Mouse (Mus musculus): ENCODE results near the gene Vcl. TPM values are rescaled to one million over a fixed set of nuclear protein-coding genes. Genes with fewer than 3 reads are reported as not detected.

Vcl gene
- polyA plus RNA-seq (2012; rRNA removed), result 82.0 and 85.2 TPM in 2 replicates

- peak; percentile 71 for DNase-seq (ENCODE audit: low read depth)
Observed at GRCm38 (mm10) chr14:20928848-20929745, at the start of gene Vcl. Vcl (plus strand) TSS chr14:20929398.

GRCm38 (mm10) chr14:20884691-20885090 lies 44.5 kb upstream of the Vcl start:
- DNase-seq (ENCODE audit: low read depth), result no peak

- no peak for DNase-seq (ENCODE audit: low read depth)
Observed at GRCm38 (mm10) chr14:20885091-20885888, 43.9 kb upstream of the Vcl start.

GRCm38 (mm10) chr14:20886266-20886665 lies 42.9 kb upstream of the Vcl start:
- no peak for DNase-seq (ENCODE audit: low read depth)

GRCm38 (mm10) chr14:20887541-20888085 lies 41.6 kb upstream of the Vcl start:
- peak; percentile 54 for DNase-seq (ENCODE audit: low read depth)

- no peak for DNase-seq (ENCODE audit: low read depth)
Observed at GRCm38 (mm10) chr14:20891941-20892402, 37.2 kb upstream of the Vcl start.

GRCm38 (mm10) chr14:20893815-20894214 lies 35.4 kb upstream of the Vcl start:
- no peak for DNase-seq (ENCODE audit: low read depth)

- no peak for DNase-seq (ENCODE audit: low read depth)
Observed at GRCm38 (mm10) chr14:20901267-20901666, 27.9 kb upstream of the Vcl start.

- DNase-seq (ENCODE audit: low read depth), result peak; percentile 65
Observed at GRCm38 (mm10) chr14:20903137-20903536, 26.1 kb upstream of the Vcl start.

- DNase-seq (ENCODE audit: low read depth), result no peak
Observed at GRCm38 (mm10) chr14:20911811-20912210, 17.4 kb upstream of the Vcl start.

- DNase-seq (ENCODE audit: low read depth), result no peak
Observed at GRCm38 (mm10) chr14:20914415-20914814, 14.8 kb upstream of the Vcl start.

- no peak for DNase-seq (ENCODE audit: low read depth)
Observed at GRCm38 (mm10) chr14:20916625-20917612, 12.3 kb upstream of the Vcl start.

GRCm38 (mm10) chr14:20924071-20924789 lies 5.0 kb upstream of the Vcl start:
- DNase-seq (ENCODE audit: low read depth), result no peak

- no peak for DNase-seq (ENCODE audit: low read depth)
Observed at GRCm38 (mm10) chr14:20927470-20928307, 1.5 kb upstream of the Vcl start.

GRCm38 (mm10) chr14:20928308-20928685 lies 901 bp upstream of the Vcl start:
- no peak for DNase-seq (ENCODE audit: low read depth)

GRCm38 (mm10) chr14:20929814-20930434 lies 726 bp downstream of the Vcl start:
- DNase-seq (ENCODE audit: low read depth), result peak; percentile 16

- DNase-seq (ENCODE audit: low read depth), result no peak
Observed at GRCm38 (mm10) chr14:20930481-20931391, 1.5 kb downstream of the Vcl start.

GRCm38 (mm10) chr14:20938424-20938823 lies 9.2 kb downstream of the Vcl start:
- DNase-seq (ENCODE audit: low read depth), result no peak
